Mouse (Mus musculus) ovary, postnatal 14 days (tissue): ENCODE results near the gene Rpl13.
A peak's percentile ranks its signal among the peaks of the same experiment; 100 is the strongest.
"Not testable (repeated sequence)": the region's sequence is repeated elsewhere in the genome, so short reads cannot be mapped to it uniquely, and the experiment has no call there.

Experiments used
- DNase-seq: peaks from one replicate; pipeline ENCODE4 v3.0.0; 2022; ENCODE audit warnings: low spot score

Rpl13 gene

DNA sequence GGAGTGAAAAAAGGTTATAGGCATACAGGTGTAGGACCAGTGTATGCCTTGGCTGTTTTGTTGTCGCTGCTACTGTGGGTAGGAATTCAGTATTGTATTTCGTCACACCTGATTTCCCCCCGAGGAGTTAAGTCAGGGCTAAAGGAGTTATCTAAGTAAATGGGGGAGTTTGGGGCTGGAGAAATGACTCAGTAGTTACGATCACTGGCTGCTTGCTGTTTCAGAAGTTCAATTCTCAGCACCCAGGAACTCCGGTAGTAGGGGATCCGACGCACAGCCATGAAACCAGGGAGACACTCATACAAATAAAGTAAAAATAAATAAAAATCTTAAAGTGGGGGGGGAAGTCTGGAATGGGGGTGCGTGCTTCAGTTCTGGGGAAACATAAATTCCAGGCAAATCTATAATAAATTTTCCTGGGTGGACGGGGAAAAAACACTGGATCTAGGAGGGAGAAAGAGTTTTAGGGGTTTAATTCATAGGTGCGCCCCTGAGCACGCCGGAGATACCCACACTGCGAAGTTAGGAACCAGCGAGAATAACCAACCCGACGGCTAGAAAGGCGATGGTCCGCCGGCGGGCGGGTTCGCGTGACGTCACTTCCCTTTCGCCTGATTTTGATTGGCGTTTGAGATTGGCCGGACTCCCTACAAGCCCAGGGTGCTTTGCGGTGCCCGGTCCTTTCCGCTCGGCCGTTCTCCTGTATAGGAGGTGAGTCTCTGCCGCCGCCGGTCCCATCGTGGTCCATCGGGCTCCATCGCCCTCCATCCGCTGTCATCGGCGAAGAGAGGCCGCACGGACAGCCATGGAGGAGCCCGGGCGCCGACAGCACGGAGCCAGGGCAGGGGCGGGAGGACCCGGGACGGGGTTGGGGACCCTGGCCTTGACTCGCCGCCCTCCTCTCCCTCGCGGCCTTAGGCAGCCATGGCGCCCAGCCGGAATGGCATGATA is at the start of gene Rpl13:
Rpl13 (plus strand) TSS at position 616 of the 951 bp plus-strand sequence.
- DNase-seq = peak; percentile 98

DNA sequence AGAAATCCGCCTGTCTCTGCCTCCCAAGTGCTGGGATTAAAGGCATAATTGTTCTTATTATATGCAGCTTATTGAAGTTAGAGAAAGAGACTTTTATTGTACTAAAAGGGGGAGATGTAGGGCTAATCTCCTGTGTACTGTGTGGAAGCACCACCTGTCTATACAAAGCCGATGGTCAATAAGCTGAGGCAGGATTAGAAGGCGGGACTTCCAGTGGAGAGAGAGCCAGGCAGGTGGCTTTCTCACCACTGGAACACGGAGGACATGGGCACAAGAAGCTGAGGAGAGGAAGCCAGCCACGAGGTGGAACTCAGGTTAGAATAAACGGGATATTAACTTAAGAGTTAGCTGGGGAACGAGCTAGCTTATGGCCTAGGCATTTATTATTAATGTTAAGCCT is 39.4 kb upstream of the Rpl13 start, which contains the start of gene Spg7:
Spg7 (plus strand) TSS at position 222 of the 400 bp plus-strand sequence.
- no peak for DNase-seq

DNA sequence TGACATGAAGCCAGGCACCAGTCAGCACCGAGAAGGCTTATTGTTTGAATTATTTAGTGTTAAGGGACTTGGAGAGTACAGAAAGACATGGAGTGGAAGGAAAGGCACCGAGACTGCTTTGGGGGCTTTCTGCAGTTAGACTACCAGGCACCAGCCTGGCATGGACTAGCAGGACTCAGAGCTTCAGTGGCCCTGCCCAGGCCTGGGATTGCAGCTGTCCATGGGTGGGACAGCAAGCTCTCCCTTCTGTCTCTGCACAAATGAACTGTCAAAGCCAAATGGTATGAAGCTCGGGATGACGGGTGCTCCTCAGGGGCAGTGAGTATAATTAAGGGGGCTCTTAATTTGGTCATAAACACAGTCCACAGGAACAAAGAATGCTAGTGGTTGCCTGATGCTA is 38.1 kb upstream of the Rpl13 start:
- no peak for DNase-seq

DNA sequence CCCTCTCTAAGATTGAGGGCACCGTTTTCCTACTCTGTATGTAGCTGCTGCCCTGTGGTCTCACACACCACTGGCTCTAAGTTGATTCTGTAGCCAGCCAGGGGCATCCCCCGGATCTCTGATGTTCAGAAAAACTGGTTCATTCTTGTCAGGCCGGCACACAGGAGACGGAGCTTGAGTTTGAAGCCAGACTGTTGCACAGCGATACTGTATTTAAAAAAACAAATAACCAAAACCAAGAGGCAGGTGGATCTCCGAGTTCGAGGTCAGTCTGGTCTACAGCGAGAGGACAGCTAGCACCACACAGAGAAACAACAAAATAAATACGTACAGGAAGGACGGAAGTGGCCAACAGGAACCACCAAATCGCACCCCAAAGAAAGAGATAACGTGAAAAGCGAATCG is 37.3 kb upstream of the Rpl13 start:
- no peak for DNase-seq

DNA sequence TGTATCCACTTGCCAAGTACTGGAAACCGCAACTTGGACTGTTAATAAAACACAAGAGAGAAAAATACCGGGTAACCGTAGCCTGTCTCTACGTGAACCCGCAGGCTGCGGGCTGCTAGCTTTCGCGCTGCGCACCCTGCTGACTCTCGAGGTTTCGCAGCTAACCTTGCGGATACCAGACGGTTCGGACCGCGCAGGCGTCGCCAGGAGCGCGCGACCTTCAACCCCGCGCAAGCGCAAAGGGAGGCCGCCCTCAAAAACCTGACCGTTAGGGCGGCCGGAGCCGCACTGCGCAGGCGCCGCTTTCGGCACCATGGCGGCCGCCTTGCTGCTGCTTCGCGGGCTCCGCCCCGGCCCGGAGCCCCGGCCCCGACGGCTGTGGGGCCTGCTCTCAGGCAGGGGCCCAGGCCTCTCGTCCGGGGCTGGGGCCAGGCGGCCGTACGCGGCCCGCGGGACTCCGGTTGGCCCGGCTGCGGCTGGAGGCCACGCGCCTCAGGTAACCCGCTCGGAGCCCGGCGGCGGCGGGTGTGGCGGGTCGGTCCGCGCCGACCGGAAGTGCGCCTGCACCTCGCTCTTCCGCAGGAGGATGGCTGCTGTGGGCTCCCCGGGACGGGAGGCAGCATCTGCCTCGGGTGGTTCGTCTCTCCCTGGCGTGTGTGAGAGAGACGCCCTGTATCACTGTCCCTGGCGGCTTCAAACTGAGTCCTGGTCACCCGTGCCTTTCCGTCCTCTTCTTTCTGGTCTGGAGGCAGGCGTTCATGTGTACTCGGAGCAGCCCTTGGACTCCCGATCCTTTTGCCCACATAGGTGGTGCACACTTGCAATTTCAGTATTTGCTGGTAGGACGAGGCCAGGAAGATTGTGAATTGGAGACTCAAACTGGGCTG is 36.7 kb upstream of the Rpl13 start:
- peak; percentile 93 for DNase-seq

DNA sequence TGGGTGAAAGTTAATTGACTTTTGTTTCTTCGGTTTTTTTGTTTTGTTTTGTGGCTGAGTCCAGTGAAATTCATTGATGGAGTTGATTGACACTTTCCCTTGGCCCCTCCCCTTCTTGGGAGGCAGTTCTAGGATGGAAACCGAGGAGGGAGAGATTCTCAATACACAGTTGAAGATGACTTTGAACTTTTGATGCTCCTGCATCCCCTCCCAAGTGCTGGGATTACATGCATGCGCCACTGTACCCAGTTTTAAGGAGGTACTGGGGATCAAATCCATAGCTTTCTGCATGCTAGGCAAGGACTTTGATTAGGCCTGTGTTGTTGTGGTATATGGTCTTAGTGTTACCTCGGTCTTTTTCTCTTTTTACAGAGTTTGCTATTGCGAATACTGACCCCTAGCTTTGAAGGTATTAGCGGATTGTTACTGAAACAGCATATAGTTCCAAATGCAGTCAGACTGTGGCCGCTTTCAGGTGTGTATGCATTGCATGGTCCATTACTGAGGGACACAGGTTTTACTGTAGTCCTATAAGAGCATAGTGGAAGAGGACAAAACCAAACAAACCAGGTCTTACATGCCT is 36.0 kb upstream of the Rpl13 start:
- DNase-seq = no peak

DNA sequence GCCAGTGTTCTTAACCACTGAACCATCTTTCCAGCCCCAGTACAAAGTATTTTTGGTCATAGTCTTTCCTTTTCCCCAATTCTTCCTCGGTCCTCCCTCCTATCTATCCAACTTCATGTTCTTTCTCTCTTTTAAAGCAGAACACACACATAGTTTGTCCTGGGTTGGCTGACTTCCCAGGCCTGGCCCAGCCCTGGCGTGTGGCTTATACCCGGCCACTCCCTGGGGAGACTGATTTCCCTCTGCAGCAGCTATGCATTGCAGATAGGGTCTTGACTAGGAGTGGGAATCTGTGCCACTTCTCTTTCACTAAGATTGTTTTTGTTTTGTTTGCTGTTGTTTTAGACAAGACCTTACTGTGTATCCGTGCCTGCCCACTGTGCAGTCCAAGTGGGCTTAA is 31.0 kb upstream of the Rpl13 start:
- no peak for DNase-seq

DNA sequence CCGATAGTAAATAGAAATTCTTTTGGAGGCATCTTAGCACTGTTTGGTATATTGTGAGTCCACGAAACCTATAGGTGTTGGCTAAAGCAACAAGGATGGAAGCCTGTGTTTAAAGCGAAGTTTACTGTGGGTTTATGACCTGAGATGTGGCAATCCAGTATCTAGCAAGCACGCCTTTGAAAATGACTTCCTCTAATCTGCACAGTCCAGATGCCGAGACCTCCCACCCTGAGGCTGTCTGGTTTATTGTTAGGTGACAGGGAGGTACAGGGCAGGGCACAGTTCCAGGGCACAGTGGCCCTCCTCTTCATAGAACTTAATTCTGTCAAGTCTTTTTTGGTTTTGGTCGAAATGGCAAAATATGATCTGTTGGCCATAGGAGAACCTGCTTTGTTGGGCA is 24.9 kb upstream of the Rpl13 start:
- DNase-seq = no peak

DNA sequence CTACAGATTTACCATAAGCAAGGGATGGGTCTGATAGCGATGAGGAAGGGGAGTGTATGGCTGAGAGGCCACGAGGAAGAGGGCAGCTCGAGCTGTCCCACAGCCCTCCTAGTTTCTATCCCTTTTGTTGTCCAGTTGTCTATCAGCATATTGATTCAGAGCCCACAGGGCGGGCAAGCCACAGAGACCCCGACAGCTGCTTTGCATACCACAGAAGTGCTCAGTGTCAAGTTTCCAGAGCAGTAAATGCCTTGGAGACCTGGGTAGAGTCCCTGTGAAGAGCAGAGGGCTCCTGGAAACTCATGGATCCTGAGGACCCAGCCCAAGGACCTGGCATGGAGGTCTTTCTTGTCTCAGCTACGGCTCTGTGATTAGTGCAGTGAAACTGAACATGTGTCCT is 19.2 kb upstream of the Rpl13 start:
- no peak for DNase-seq

DNA sequence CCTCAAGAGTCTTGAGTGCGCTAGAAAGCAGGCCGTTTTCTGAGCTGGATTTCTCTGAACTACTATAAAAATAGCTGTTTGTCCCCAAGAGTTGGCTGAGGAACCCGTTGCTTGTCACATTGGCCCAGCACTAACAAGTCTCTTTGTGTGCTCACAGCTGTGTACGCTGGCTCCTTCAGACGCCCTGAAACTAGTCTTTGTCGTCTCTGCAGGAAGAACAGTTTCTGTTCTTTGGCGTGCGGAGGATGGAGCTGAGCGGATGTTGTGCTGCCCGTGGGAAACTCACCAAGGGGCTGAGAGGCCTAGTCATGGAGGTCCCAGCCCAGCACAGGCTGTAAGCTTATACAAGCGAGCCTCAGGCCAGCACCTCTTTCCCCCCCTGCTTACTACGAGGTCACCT is 18.5 kb upstream of the Rpl13 start:
- no peak for DNase-seq

DNA sequence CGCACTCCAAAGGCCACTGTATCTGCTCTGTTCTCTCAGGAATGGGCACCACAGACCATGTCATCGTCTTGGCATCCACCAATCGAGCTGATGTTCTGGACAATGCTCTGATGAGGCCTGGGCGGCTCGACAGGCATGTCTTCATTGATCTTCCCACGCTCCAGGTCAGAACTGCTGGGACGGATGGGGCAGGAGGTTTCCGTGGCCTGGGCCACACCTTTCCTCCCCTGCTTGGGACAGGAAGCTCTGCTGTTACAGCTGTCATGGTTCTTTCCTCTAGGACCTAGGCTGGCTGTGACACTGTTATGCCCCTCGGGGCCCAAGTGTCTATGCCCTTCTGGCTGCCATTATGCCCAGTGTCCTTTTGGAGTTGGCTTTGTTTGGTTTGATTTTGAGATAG is 14.9 kb upstream of the Rpl13 start:
- no peak for DNase-seq

DNA sequence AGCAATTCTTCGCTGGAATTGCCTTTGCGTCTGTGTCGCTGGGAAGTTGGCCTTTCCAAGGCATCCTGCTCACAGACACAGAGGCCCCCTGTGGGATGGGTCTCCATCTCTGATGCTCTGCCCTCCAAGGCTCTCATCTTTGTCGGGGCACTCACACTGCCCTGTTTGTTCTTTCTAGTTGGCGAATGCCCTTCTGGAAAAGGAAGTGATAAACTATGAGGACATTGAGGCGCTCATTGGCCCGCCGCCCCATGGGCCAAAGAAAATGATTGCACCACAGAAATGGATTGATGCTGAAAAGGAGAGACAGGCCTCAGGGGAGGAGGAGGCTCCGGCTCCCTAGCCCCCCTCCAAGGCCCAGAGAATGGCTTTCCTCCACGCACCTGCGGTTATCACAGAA is 4.9 kb upstream of the Rpl13 start:
- no peak for DNase-seq

DNA sequence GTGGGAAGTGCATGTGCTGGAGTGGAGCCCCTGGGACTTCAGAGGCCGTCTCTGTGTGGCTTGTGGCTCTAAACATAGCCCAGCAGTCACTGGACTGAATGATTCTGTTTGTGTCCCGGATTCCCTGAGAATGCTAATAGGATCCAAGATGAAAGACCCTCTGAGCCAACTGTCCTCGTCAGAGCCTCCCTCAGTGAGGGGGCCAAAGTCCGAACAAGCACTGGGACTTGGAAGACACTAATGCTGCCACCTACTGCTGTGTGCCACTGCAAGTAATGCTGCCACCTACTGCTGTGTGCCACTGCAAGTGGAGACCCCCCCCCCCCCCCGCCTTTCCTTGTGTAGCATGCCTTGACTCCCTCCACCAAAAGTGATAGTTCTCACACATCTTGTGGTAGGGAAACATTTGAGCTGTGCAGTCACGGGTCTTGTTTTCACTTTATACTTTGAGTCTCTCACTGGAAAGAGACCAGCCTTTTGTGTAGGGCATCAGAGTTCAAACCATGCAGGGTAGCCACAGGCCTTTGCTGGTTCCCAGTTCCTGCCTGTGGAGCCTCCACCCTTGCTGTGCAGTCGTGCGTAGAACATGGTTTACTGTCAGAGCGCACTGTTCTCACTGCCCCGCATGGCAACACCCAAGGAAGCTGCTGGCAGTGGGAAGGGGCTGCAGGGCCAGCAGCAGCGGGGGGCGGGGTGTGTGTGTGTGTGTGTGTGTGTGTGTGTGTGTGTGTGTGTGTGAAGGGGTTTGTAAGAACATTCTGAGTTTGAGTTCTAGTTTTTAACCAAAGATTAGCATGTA is 4.2 kb upstream of the Rpl13 start:
- DNase-seq = no peak

DNA sequence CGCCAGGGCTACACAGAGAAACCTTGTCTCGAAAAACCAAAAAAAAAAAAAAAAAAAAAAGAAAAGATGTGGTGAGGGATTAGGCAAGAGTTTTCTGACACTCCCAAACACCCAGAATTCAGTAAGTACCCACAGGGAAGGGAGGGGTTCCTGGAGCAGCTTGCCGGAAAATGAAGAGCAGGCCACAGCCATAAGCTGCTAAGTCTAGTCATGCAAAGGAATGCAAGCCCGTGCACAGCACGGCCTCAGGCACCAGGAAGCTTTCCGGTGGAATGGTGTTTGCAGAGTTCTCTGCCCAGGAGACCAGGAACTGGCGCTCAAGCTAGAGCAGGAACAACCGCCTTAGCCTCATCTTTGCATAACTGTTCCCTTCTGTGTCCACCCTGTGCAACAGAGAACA is 1.9 kb upstream of the Rpl13 start:
- no peak for DNase-seq

DNA sequence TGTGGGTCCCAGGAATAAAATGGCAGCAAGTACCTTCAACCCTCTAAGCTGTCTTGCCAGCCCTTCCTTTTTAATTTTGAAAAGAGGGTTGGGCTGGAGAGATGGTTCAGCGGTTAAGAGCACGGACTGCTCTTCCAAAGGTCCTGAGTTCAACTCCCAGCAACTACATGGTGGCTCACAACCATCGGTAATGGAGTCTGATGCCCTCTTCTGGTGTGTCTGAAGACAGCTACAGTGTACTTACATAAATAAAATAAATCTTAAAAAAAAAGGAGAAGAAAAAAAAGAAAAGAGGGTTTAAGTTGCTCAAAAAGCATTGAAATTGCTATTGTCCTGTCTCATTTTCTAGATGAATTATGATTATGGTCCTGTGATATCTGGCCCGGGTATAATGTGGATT is 906 bp upstream of the Rpl13 start:
- no peak for DNase-seq

DNA sequence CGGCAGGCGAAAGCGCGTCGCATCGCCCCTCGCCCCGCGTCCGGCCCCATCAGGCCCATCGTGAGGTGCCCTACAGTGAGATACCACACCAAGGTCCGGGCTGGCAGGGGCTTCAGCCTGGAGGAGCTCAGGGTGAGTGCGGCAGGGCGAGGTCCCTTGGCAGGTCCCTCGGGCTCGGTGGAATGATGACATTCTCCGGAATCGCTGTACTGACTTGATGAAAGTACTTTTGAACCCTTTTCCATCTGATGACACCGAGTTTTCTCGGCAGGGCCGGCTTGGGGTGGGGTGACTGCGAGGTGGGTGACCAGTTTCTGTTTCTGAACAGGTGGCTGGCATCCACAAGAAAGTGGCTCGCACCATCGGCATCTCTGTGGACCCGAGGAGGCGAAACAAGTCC is 705 bp downstream of the Rpl13 start:
- not testable (repeated sequence) for DNase-seq

DNA sequence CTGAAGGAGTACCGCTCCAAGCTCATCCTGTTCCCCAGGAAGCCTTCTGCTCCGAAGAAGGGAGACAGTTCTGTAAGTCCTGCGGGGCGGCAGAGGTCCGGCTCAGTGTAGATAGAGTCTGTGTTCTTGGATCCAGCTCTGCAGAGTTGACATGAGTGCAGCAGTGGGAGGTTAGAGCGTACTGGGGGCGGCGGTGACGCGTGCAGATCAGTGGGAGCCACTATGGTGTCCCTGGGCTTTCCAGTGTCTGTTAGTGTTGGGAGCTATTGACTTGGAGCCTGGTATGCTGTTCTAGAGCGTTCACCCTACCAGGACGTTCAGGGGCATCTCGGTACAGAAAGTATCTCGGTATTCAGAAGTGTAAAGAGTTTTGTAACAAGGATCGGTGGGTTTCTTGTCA is 1.1 kb downstream of the Rpl13 start:
- DNase-seq = no peak

DNA sequence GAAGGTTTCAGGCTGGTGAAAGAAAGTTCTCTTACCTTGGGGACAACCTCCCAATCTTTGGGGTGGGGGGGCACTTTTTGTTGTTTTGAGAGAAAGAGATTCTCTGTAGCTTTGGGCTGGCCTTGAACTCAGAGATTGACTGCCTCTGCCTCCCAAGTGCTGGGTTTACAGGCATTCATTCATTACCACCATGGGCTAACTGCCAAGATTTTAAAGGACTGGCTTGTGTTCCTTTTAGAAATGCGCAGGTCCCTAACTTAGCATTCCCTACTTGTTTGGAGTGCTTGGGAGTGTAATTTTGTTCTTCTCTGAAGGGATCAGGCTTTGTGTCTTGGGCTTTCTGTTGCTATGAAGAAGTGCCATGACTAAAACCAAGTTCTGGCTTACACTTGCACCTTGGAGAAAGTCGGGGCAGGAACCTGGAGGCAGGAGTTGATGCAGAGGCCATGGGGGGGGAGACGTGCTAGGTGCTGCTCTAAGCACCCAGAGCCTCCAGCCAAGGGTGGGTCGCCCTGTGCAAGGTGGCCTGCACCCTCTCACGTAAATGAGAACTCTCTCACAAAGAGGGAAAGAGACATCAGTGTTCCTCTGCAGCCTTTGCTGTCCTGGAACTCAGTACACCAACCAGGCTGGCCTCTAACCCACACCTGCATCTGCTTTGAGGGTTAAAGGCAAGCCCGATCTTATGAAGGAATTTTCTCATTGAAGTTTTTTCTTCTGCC is 2.1 kb downstream of the Rpl13 start:
- DNase-seq = no peak

DNA sequence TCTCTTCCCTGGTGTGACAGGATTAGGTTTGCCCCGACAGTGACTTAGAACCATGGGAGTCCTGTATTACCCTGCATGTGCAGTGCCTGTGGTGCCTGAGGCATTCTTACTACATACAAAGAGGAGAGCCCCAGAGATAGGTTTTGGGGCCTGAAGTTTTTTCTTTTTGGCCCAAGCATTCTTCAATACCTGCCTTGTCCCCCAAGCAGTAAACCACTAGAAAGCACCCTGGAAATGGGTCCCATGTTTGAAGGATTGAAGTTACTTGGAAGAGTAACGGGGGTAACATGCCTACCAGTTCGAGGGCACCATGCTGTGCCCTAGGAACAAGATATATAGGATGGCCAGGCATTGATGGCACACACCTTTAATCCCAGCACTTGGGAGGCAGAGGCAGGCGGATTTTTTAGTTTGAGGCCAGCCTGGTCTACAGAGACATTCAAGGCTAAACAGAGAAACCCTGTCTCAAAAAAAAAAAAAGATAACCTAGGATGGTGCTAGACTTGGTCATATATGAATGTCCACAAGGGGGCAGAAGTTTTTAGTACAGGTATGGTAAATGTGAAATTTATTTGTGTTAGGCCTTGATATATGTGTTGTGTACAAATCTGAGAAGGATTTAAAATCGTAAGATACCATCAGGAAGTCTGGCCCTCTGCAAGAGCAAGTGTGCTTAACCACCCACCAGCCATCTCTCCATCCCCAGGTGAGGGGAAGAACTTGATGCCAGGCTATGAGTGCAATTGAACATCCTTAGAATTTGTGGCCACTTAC is 3.6 kb downstream of the Rpl13 start:
- DNase-seq = no peak

DNA sequence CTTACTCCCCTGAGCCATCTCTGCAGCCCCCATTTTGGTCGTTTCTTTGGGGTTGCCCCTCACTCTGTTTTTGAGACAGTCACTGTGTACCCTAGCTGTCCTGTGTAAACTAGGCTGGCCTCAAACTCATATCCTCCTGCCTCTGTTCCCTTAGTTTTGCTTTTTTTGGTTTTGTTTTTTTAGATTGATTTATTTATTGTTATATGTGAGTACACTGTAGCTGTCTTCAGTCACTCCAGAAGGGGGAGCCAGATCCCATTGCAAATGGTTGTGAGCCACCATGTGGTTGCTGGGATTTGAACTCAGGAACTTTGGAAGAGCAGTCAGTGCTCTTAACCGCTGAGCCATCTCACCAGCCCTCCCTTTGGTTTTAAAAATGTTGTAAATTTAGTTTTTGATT is 4.4 kb downstream of the Rpl13 start:
- DNase-seq = no peak
